Mouse (Mus musculus): ENCODE measurements around the gene Zpr1. TPM values are rescaled to one million over a fixed set of nuclear protein-coding genes. Genes with fewer than 3 reads are reported as not detected.
A peak's percentile ranks its signal among the peaks of the same experiment; 100 is the strongest.

Zpr1 gene
- 10 to 100 TPM; 28.9 to 35.5 TPM for total RNA-seq (2021)
- long read RNA-seq, experiment 1, transcript Zpr1-206 (14 exons, 2,984 nt): major isoform, 68 of 94 reads
- long read RNA-seq, experiment 1, partial matches to known transcripts: 4 of 94 reads
- long read RNA-seq, experiment 1, other reads (novel, unspliced or antisense): 22 of 94 reads
- long read RNA-seq, experiment 2, transcript Zpr1-206 (14 exons, 2,984 nt): major isoform, 38 of 48 reads
- long read RNA-seq, experiment 2, partial matches to known transcripts: 4 of 48 reads
- long read RNA-seq, experiment 2, other reads (novel, unspliced or antisense): 6 of 48 reads

GRCm38 (mm10) chr9:46272677-46273454, at the start of gene Zpr1:
TSS of gene Zpr1 (plus strand) at chr9:46273064.
- DNase-seq: peak; percentile 93

GRCm38 (mm10) chr9:46223090-46223489, 49.8 kb upstream of the Zpr1 start:
- no peak for DNase-seq

GRCm38 (mm10) chr9:46224101-46224500, 48.8 kb upstream of the Zpr1 start:
- no peak for DNase-seq

- DNase-seq: no peak
Measured at GRCm38 (mm10) chr9:46224945-46225660, 47.8 kb upstream of the Zpr1 start.

GRCm38 (mm10) chr9:46227064-46227614, 45.7 kb upstream of the Zpr1 start:
- no peak for DNase-seq

GRCm38 (mm10) chr9:46228491-46228890, 44.4 kb upstream of the Zpr1 start, which contains the start of gene Apoa1:
TSS of gene Apoa1 (plus strand) at chr9:46228580.
- no peak for DNase-seq

GRCm38 (mm10) chr9:46229573-46230449, 43.1 kb upstream of the Zpr1 start:
- DNase-seq: peak; percentile 89

GRCm38 (mm10) chr9:46230450-46230975, 42.4 kb upstream of the Zpr1 start:
- no peak for DNase-seq

- peak; percentile 63 for DNase-seq
Measured at GRCm38 (mm10) chr9:46235196-46235595, 37.7 kb upstream of the Zpr1 start.

GRCm38 (mm10) chr9:46235596-46235648, 37.4 kb upstream of the Zpr1 start, which contains the start of gene Apoc3:
TSS of gene Apoc3 (minus strand) at chr9:46235636.
- no peak for DNase-seq

GRCm38 (mm10) chr9:46235649-46236048, 37.2 kb upstream of the Zpr1 start:
- no peak for DNase-seq

GRCm38 (mm10) chr9:46238850-46239249, 34.0 kb upstream of the Zpr1 start:
- no peak for DNase-seq

- no peak for DNase-seq
Measured at GRCm38 (mm10) chr9:46240526-46241153, 32.2 kb upstream of the Zpr1 start, which contains the start of gene Apoa4. TSS of gene Apoa4 (plus strand) at chr9:46240696.

GRCm38 (mm10) chr9:46241818-46242217, 31.0 kb upstream of the Zpr1 start:
- DNase-seq: no peak

- no peak for DNase-seq
Measured at GRCm38 (mm10) chr9:46243122-46243521, 29.7 kb upstream of the Zpr1 start.

GRCm38 (mm10) chr9:46243584-46243983, 29.3 kb upstream of the Zpr1 start:
- no peak for DNase-seq

GRCm38 (mm10) chr9:46246752-46247324, 26.0 kb upstream of the Zpr1 start:
- peak; percentile 71 for DNase-seq

- no peak for DNase-seq
Measured at GRCm38 (mm10) chr9:46256177-46256576, 16.7 kb upstream of the Zpr1 start.

- DNase-seq: peak; percentile 33
Measured at GRCm38 (mm10) chr9:46256658-46257385, 16.0 kb upstream of the Zpr1 start.

- no peak for DNase-seq
Measured at GRCm38 (mm10) chr9:46257546-46257945, 15.3 kb upstream of the Zpr1 start.
